Mouse (Mus musculus) R1 (cell line): ENCODE measurements around the gene Sh2d3c.

Experiments
- DNase-seq: peaks from one replicate; pipeline ENCODE4 v3.0.0-alpha.2; 2018; ENCODE audit warnings: low read depth, low spot score

Sh2d3c gene

GRCm38 (mm10) chr2:32699680-32700079, 21.2 kb upstream of the Sh2d3c start:
- no peak for DNase-seq

- DNase-seq, result peak; percentile 46
These were observed 19.7 kb upstream of the Sh2d3c start for GRCm38 (mm10) chr2:32700966-32701743.

GRCm38 (mm10) chr2:32703046-32703445, 17.8 kb upstream of the Sh2d3c start:
- peak; percentile 89 for DNase-seq

GRCm38 (mm10) chr2:32704021-32704421, 16.8 kb upstream of the Sh2d3c start, which contains the start of gene Fpgs:
Gene Fpgs, minus strand, starts transcription at chr2:32704145.
- DNase-seq, result no peak

- DNase-seq, result no peak
These were observed 15.8 kb upstream of the Sh2d3c start for GRCm38 (mm10) chr2:32705018-32705417.

GRCm38 (mm10) chr2:32706971-32707370, 13.9 kb upstream of the Sh2d3c start:
- DNase-seq, result no peak

GRCm38 (mm10) chr2:32708643-32709042, 12.2 kb upstream of the Sh2d3c start:
- DNase-seq, result peak; percentile 89

GRCm38 (mm10) chr2:32709521-32710137, 11.2 kb upstream of the Sh2d3c start:
- no peak for DNase-seq

GRCm38 (mm10) chr2:32710425-32710824, 10.4 kb upstream of the Sh2d3c start:
- DNase-seq, result no peak

- no peak for DNase-seq
These were observed 9.4 kb upstream of the Sh2d3c start for GRCm38 (mm10) chr2:32711301-32712056.

GRCm38 (mm10) chr2:32712108-32712551, 8.7 kb upstream of the Sh2d3c start:
- peak; percentile 74 for DNase-seq

GRCm38 (mm10) chr2:32712586-32712933, 8.3 kb upstream of the Sh2d3c start:
- DNase-seq, result peak; percentile 91

- peak; percentile 92 for DNase-seq
These were observed 7.7 kb upstream of the Sh2d3c start, which contains the start of gene Cdk9 for GRCm38 (mm10) chr2:32712934-32713817. Gene Cdk9, minus strand, starts transcription at chr2:32713076.

- DNase-seq, result no peak
These were observed 6.5 kb upstream of the Sh2d3c start for GRCm38 (mm10) chr2:32714117-32714986.

GRCm38 (mm10) chr2:32714987-32715425, 5.8 kb upstream of the Sh2d3c start:
- DNase-seq, result peak; percentile 75

- no peak for DNase-seq
These were observed 2.1 kb upstream of the Sh2d3c start for GRCm38 (mm10) chr2:32718761-32719160.

- no peak for DNase-seq
These were observed 802 bp upstream of the Sh2d3c start for GRCm38 (mm10) chr2:32720053-32720452.

- no peak for DNase-seq
These were observed 1.2 kb downstream of the Sh2d3c start for GRCm38 (mm10) chr2:32722046-32722445.

GRCm38 (mm10) chr2:32722581-32722980, 1.7 kb downstream of the Sh2d3c start:
- no peak for DNase-seq

GRCm38 (mm10) chr2:32724149-32724548, 3.3 kb downstream of the Sh2d3c start:
- DNase-seq, result no peak
